Mouse (Mus musculus): ENCODE results near the gene Enox1. TPM values are rescaled to one million over a fixed set of nuclear protein-coding genes. Genes with fewer than 3 reads are reported as not detected.

Gene Enox1
- 9.9 and 11.3 TPM in 2 replicates for polyA plus RNA-seq (2015; fragmentation: Nextera tagmentation; extraction: Ambion mirVana)

DNA sequence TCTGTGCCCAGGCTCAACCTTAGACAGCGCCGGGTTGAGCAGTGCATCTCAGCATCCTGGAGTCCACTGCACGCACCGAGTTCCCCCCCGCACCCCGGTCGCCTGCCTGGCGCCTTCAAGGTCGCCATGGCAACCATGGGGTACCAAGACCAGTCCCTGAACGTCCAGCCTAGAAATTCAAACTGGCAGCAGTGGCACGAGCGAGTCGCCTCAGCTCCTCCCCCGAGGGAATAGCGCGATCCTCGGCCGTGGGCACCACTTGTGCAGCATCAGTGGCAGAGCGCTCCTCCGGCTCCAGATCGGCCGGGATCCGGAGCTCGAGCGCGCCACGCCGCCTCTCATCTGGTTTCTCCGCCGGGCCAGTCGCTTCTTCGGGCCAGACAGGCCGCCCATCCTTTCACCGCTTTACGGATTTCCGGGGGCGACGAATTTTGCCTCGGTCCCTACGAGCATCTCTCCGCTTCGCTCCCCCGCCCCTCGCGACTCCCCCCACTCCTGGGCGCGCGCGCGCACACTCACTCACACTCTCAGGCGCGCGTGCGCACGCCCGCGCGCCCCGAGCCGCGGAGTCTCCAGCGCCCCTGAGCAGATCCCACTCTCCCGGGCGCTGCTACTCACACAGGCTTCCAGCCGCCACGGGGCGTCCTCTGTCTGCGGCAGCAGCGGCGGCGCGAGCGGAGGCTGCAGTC lies at the start of gene Enox1:
Gene Enox1, plus strand, starts transcription at position 542 of the 689 bp plus-strand sequence.

Other genes with a start within 250 kb of the Enox1 start
- gene Ccdc122, start 120.0 kb upstream of the Enox1 start, polyA plus RNA-seq (2015; fragmentation: Nextera tagmentation; extraction: Ambion mirVana), result 2.6 and 4.8 TPM in 2 replicates
- gene Lacc1, start 119.9 kb upstream of the Enox1 start, polyA plus RNA-seq (2015; fragmentation: Nextera tagmentation; extraction: Ambion mirVana), result 3.1 and 3.7 TPM in 2 replicates

All from skeletal muscle tissue, postnatal 0 days (tissue).